Mouse (Mus musculus): ENCODE results near the gene Naa30. TPM values are rescaled to one million over a fixed set of nuclear protein-coding genes. Genes with fewer than 3 reads are reported as not detected.
"Not testable (repeated sequence)": the region's sequence is repeated elsewhere in the genome, so short reads cannot be mapped to it uniquely, and the experiment has no call there.

Naa30 gene
- polyA plus RNA-seq, 1 experiment from 2014 or later: 18.9 TPM

GRCm38 (mm10) chr14:49210215-49210614 is 38.2 kb downstream of the Naa30 start:
- H3K4me3 ChIP-seq (ENCODE audit: low read depth, low read length); H3K9me3 ChIP-seq (ENCODE audit: control insufficient read depth, low read length); H3K4me1 ChIP-seq (ENCODE audit: control insufficient read depth, insufficient read depth, low read length); H3K36me3 ChIP-seq (ENCODE audit: control insufficient read depth, insufficient read depth, low read length); H3K27ac ChIP-seq (ENCODE audit: low read depth, low read length); H3K4me2 ChIP-seq (ENCODE audit: low read depth); ATAC-seq (ENCODE audit: insufficient read depth, low FRiP score, low TSS enrichment); H3K9ac ChIP-seq (ENCODE audit: low read length); H3K27me3 ChIP-seq (ENCODE audit: control insufficient read depth, insufficient read depth, low read length); DNase-seq (ENCODE audit: low spot score): not testable (repeated sequence)
- WGBS: 83% methylated on average over 3 of the region's 3 CpGs

- no peak for DNase-seq (ENCODE audit: low spot score)
- Histone ChIP-seq H3K4me1 (ENCODE audit: control insufficient read depth, insufficient read depth, low read length) (no peaks in the 10 kb centered on the region), H3K27ac (ENCODE audit: low read depth, low read length) (no peak overlapping the region), H3K36me3 (ENCODE audit: control insufficient read depth, insufficient read depth, low read length) (no peaks in the 10 kb centered on the region), H3K9ac (ENCODE audit: low read length) (no peak overlapping the region), H3K4me2 (ENCODE audit: low read depth) (no peak overlapping the region), H3K4me3 (ENCODE audit: low read depth, low read length) (no peak overlapping the region), H3K9me3 (ENCODE audit: control insufficient read depth, low read length) (no peaks in the 10 kb centered on the region), H3K27me3 (ENCODE audit: control insufficient read depth, insufficient read depth, low read length) (no peaks in the 10 kb centered on the region)
- ATAC-seq (ENCODE audit: insufficient read depth, low FRiP score, low TSS enrichment): no peak
- 79% methylated on average over 7 of the region's 7 CpGs for WGBS
Observed at GRCm38 (mm10) chr14:49218677-49219076, 46.7 kb downstream of the Naa30 start.

- WGBS: 89% methylated on average over 4 of the region's 4 CpGs
- not testable (repeated sequence) for H3K9ac ChIP-seq (ENCODE audit: low read length); H3K4me2 ChIP-seq (ENCODE audit: low read depth); H3K27me3 ChIP-seq (ENCODE audit: control insufficient read depth, insufficient read depth, low read length); H3K27ac ChIP-seq (ENCODE audit: low read depth, low read length); ATAC-seq (ENCODE audit: insufficient read depth, low FRiP score, low TSS enrichment); DNase-seq (ENCODE audit: low spot score); H3K4me3 ChIP-seq (ENCODE audit: low read depth, low read length); H3K36me3 ChIP-seq (ENCODE audit: control insufficient read depth, insufficient read depth, low read length); H3K9me3 ChIP-seq (ENCODE audit: control insufficient read depth, low read length); H3K4me1 ChIP-seq (ENCODE audit: control insufficient read depth, insufficient read depth, low read length)
Observed at GRCm38 (mm10) chr14:49219466-49220022, 47.5 kb downstream of the Naa30 start.

- DNase-seq (ENCODE audit: low spot score) (no peak), ATAC-seq (ENCODE audit: insufficient read depth, low FRiP score, low TSS enrichment) (no peak)
- no peak overlapping the region for H3K27ac ChIP-seq (ENCODE audit: low read depth, low read length)
- no peaks in the 10 kb centered on the region for H3K36me3 ChIP-seq (ENCODE audit: control insufficient read depth, insufficient read depth, low read length)
- H3K27me3 ChIP-seq (ENCODE audit: control insufficient read depth, insufficient read depth, low read length): no peaks in the 10 kb centered on the region
- H3K9me3 ChIP-seq (ENCODE audit: control insufficient read depth, low read length): no peaks in the 10 kb centered on the region
- H3K4me1 ChIP-seq (ENCODE audit: control insufficient read depth, insufficient read depth, low read length): no peaks in the 10 kb centered on the region
- no peak overlapping the region for H3K4me3 ChIP-seq (ENCODE audit: low read depth, low read length)
- no peak overlapping the region for H3K9ac ChIP-seq (ENCODE audit: low read length)
- 89% methylated on average over 2 of the region's 2 CpGs for WGBS
- no peak overlapping the region for H3K4me2 ChIP-seq (ENCODE audit: low read depth)
Observed at GRCm38 (mm10) chr14:49221771-49222170, 49.7 kb downstream of the Naa30 start.

- H3K9me3 ChIP-seq (ENCODE audit: control insufficient read depth, low read length): no peaks in the 10 kb centered on the region
- no peak overlapping the region for H3K4me3 ChIP-seq (ENCODE audit: low read depth, low read length)
- no peaks in the 10 kb centered on the region for H3K27me3 ChIP-seq (ENCODE audit: control insufficient read depth, insufficient read depth, low read length)
- H3K36me3 ChIP-seq (ENCODE audit: control insufficient read depth, insufficient read depth, low read length): no peaks in the 10 kb centered on the region
- WGBS: 81% methylated on average over 7 of the region's 7 CpGs
- ATAC-seq (ENCODE audit: insufficient read depth, low FRiP score, low TSS enrichment) (no peak), DNase-seq (ENCODE audit: low spot score) (no peak)
- H3K4me2 ChIP-seq (ENCODE audit: low read depth): no peak overlapping the region
- H3K27ac ChIP-seq (ENCODE audit: low read depth, low read length): no peak overlapping the region
- no peak overlapping the region for H3K9ac ChIP-seq (ENCODE audit: low read length)
- H3K4me1 ChIP-seq (ENCODE audit: control insufficient read depth, insufficient read depth, low read length): no peaks in the 10 kb centered on the region
Observed at GRCm38 (mm10) chr14:49226471-49226870, 54.4 kb downstream of the Naa30 start.

- DNase-seq (ENCODE audit: low spot score) (no peak), ATAC-seq (ENCODE audit: insufficient read depth, low FRiP score, low TSS enrichment) (no peak)
- no peaks in the 10 kb centered on the region for H3K36me3 ChIP-seq (ENCODE audit: control insufficient read depth, insufficient read depth, low read length)
- H3K4me2 ChIP-seq (ENCODE audit: low read depth): no peak overlapping the region
- H3K27ac ChIP-seq (ENCODE audit: low read depth, low read length): no peak overlapping the region
- H3K9ac ChIP-seq (ENCODE audit: low read length): no peak overlapping the region
- no peaks in the 10 kb centered on the region for H3K4me1 ChIP-seq (ENCODE audit: control insufficient read depth, insufficient read depth, low read length)
- H3K27me3 ChIP-seq (ENCODE audit: control insufficient read depth, insufficient read depth, low read length): no peaks in the 10 kb centered on the region
- H3K9me3 ChIP-seq (ENCODE audit: control insufficient read depth, low read length): no peaks in the 10 kb centered on the region
- no peak overlapping the region for H3K4me3 ChIP-seq (ENCODE audit: low read depth, low read length)
- 81% methylated on average over 11 of the region's 11 CpGs for WGBS
Observed at GRCm38 (mm10) chr14:49226986-49227385, 55.0 kb downstream of the Naa30 start.

- H3K4me3 ChIP-seq (ENCODE audit: low read depth, low read length): no peak overlapping the region
- no peaks in the 10 kb centered on the region for H3K36me3 ChIP-seq (ENCODE audit: control insufficient read depth, insufficient read depth, low read length)
- H3K9ac ChIP-seq (ENCODE audit: low read length): no peak overlapping the region
- no peaks in the 10 kb centered on the region for H3K9me3 ChIP-seq (ENCODE audit: control insufficient read depth, low read length)
- H3K27ac ChIP-seq (ENCODE audit: low read depth, low read length): no peak overlapping the region
- H3K4me2 ChIP-seq (ENCODE audit: low read depth): no peak overlapping the region
- no peaks in the 10 kb centered on the region for H3K27me3 ChIP-seq (ENCODE audit: control insufficient read depth, insufficient read depth, low read length)
- ATAC-seq (ENCODE audit: insufficient read depth, low FRiP score, low TSS enrichment) (no peak), DNase-seq (ENCODE audit: low spot score) (no peak)
- H3K4me1 ChIP-seq (ENCODE audit: control insufficient read depth, insufficient read depth, low read length): no peaks in the 10 kb centered on the region
- 92% methylated on average over 3 of the region's 3 CpGs for WGBS
Observed at GRCm38 (mm10) chr14:49231845-49232244, 59.8 kb downstream of the Naa30 start.

- no peak overlapping the region for H3K4me3 ChIP-seq (ENCODE audit: low read depth, low read length)
Observed at GRCm38 (mm10) chr14:49234788-49235515, 62.9 kb downstream of the Naa30 start.

GRCm38 (mm10) chr14:49238206-49238605 is 66.2 kb downstream of the Naa30 start:
- H3K9me3 ChIP-seq (ENCODE audit: control insufficient read depth, low read length): no peaks in the 10 kb centered on the region
- H3K4me2 ChIP-seq (ENCODE audit: low read depth): no peak overlapping the region
- no peaks in the 10 kb centered on the region for H3K4me1 ChIP-seq (ENCODE audit: control insufficient read depth, insufficient read depth, low read length)
- ATAC-seq (ENCODE audit: insufficient read depth, low FRiP score, low TSS enrichment): peak; percentile 45
- WGBS: 38% methylated on average over 11 of the region's 11 CpGs
- no peak overlapping the region for H3K9ac ChIP-seq (ENCODE audit: low read length)
- no peak overlapping the region for H3K27ac ChIP-seq (ENCODE audit: low read depth, low read length)
- no peaks in the 10 kb centered on the region for H3K27me3 ChIP-seq (ENCODE audit: control insufficient read depth, insufficient read depth, low read length)
- no peak overlapping the region for H3K4me3 ChIP-seq (ENCODE audit: low read depth, low read length)
- H3K36me3 ChIP-seq (ENCODE audit: control insufficient read depth, insufficient read depth, low read length): no peaks in the 10 kb centered on the region
- DNase-seq (ENCODE audit: low spot score): peak; percentile 54

More at GRCm38 (mm10) chr14:49234788-49235515, 62.9 kb downstream of the Naa30 start:
- Histone ChIP-seq H3K27me3 (ENCODE audit: control insufficient read depth, insufficient read depth, low read length) (no peaks in the 10 kb centered on the region), H3K4me1 (ENCODE audit: control insufficient read depth, insufficient read depth, low read length) (no peaks in the 10 kb centered on the region), H3K4me2 (ENCODE audit: low read depth) (no peak overlapping the region), H3K36me3 (ENCODE audit: control insufficient read depth, insufficient read depth, low read length) (no peaks in the 10 kb centered on the region), H3K9ac (ENCODE audit: low read length) (no peak overlapping the region), H3K27ac (ENCODE audit: low read depth, low read length) (no peak overlapping the region), H3K9me3 (ENCODE audit: control insufficient read depth, low read length) (no peaks in the 10 kb centered on the region)
- ATAC-seq (ENCODE audit: insufficient read depth, low FRiP score, low TSS enrichment) (no peak), DNase-seq (ENCODE audit: low spot score) (peak; percentile 40)
- 48% methylated on average over 9 of the region's 9 CpGs for WGBS

Data from neural tube, embryonic 11.5 days (tissue).